Mouse (Mus musculus): ENCODE data around the gene Nat8f4.

DNA sequence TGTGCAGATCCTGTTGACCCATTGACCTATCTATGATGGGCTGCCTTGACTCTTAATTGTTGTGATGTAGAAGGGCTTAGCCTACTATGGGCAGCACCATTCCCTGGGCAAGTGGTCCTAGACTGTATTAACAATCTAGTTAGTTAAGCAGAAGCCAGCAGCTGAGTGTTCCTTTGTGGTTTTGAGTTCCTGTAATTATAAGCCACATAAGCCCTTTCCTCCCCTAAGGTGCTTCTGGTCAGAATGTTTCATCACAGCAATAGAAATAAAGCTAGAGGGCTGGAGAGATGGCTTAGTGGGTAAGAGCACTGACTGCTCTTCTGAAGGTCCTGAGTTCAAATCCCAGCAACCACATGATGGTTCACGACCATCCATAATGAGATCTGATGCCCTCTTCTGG, 19.0 kb upstream of the Nat8f4 start:
- TF ChIP-seq CTCF (IDR thresholded peaks at IDR 0.05; ENCODE audit: low read depth): no peak
- no peak for TF ChIP-seq EP300 (IDR thresholded peaks at IDR 0.05; ENCODE audit: low read depth)

Measured in liver, embryonic 14.5 days (tissue).